Mouse (Mus musculus) fat pad, adult 2 months (tissue): ENCODE measurements around the gene Gucy2d.

Experiments
- DNase-seq: peaks from one replicate; pipeline ENCODE4 v3.0.0-alpha.2; 2011; ENCODE audit warnings: low read depth, low spot score; ENCODE audit errors: extremely low read depth

The Gucy2d gene

GRCm38 (mm10) chr7:98446873-98447272, 6.7 kb downstream of the Gucy2d start:
- DNase-seq, result no peak

- DNase-seq, result no peak
Observed at GRCm38 (mm10) chr7:98447585-98448308, 7.5 kb downstream of the Gucy2d start.

- DNase-seq, result no peak
Observed at GRCm38 (mm10) chr7:98448309-98448630, 8.1 kb downstream of the Gucy2d start.

- DNase-seq, result no peak
Observed at GRCm38 (mm10) chr7:98449696-98450095, 9.5 kb downstream of the Gucy2d start.

GRCm38 (mm10) chr7:98454397-98455120, 14.3 kb downstream of the Gucy2d start:
- no peak for DNase-seq

GRCm38 (mm10) chr7:98460319-98460718, 20.1 kb downstream of the Gucy2d start:
- DNase-seq, result no peak

GRCm38 (mm10) chr7:98469089-98469488, 28.9 kb downstream of the Gucy2d start:
- no peak for DNase-seq

- DNase-seq, result no peak
Observed at GRCm38 (mm10) chr7:98472529-98472928, 32.3 kb downstream of the Gucy2d start.

- no peak for DNase-seq
Observed at GRCm38 (mm10) chr7:98474558-98474957, 34.3 kb downstream of the Gucy2d start.

- no peak for DNase-seq
Observed at GRCm38 (mm10) chr7:98477153-98477552, 36.9 kb downstream of the Gucy2d start.

GRCm38 (mm10) chr7:98480481-98480880, 40.3 kb downstream of the Gucy2d start:
- DNase-seq, result no peak

GRCm38 (mm10) chr7:98481066-98481734, 41.0 kb downstream of the Gucy2d start:
- no peak for DNase-seq

GRCm38 (mm10) chr7:98481861-98482260, 41.6 kb downstream of the Gucy2d start:
- DNase-seq, result no peak

- no peak for DNase-seq
Observed at GRCm38 (mm10) chr7:98482551-98483267, 42.5 kb downstream of the Gucy2d start.

GRCm38 (mm10) chr7:98483268-98483607, 43.0 kb downstream of the Gucy2d start:
- no peak for DNase-seq

GRCm38 (mm10) chr7:98484878-98485277, 44.7 kb downstream of the Gucy2d start:
- no peak for DNase-seq

- no peak for DNase-seq
Observed at GRCm38 (mm10) chr7:98485508-98485907, 45.3 kb downstream of the Gucy2d start.

GRCm38 (mm10) chr7:98486471-98486917, 46.3 kb downstream of the Gucy2d start:
- DNase-seq, result no peak

- DNase-seq, result no peak
Observed at GRCm38 (mm10) chr7:98487202-98487980, 47.2 kb downstream of the Gucy2d start.

- DNase-seq, result no peak
Observed at GRCm38 (mm10) chr7:98488398-98489130, 48.3 kb downstream of the Gucy2d start.
